Mouse (Mus musculus) hindbrain, embryonic 15.5 days (tissue): ENCODE data around the gene Adrm1. TPM values are rescaled to one million over a fixed set of nuclear protein-coding genes. Genes with fewer than 3 reads are reported as not detected.

Experiments used
- ATAC-seq: fragments of 200-750 bp; cut with Nextera tagmentation; 2 replicates; pipeline ENCODE4 v1.8.0; 2017; ENCODE audit warnings: low read depth, moderate number of reproducible peaks, moderate TSS enrichment; ENCODE audit not compliant: low FRiP score
- H3K27ac ChIP-seq: fragments of 300-500 bp; sonication (generic); replicated peaks from 2 replicates; pipeline ENCODE4 v1.5.1; 2015; ENCODE audit warnings: mild to moderate bottlenecking, inconsistent platforms
- H3K27me3 ChIP-seq: fragments of 300-500 bp; sonication (generic); 2 replicates; pipeline ENCODE4 v1.6.1; 2015; ENCODE audit warnings: control low read depth, inconsistent platforms
- H3K36me3 ChIP-seq: fragments of 300-500 bp; sonication (generic); 2 replicates; pipeline ENCODE4 v1.6.1; 2015; ENCODE audit warnings: control low read depth, inconsistent platforms
- H3K4me1 ChIP-seq: fragments of 300-500 bp; sonication (generic); replicated peaks from 2 replicates; pipeline ENCODE4 v1.6.1; 2015; ENCODE audit warnings: control low read depth, inconsistent platforms
- H3K4me2 ChIP-seq: fragments of 300-500 bp; sonication (generic); 2 replicates; pipeline ENCODE4 v1.6.1; 2015; ENCODE audit warnings: moderate library complexity, mild to moderate bottlenecking, inconsistent platforms
- H3K4me3 ChIP-seq: fragments of 300-500 bp; sonication (generic); 2 replicates; pipeline ENCODE4 v1.5.1; 2015; ENCODE audit warnings: mild to moderate bottlenecking, inconsistent platforms
- H3K9ac ChIP-seq: fragments of 300-500 bp; sonication (generic); 2 replicates; pipeline ENCODE4 v1.6.1; 2015; ENCODE audit warnings: inconsistent platforms
- H3K9me3 ChIP-seq: fragments of 300-500 bp; sonication (generic); 2 replicates; pipeline ENCODE4 v1.6.1; 2016; ENCODE audit warnings: control low read depth, inconsistent platforms
- WGBS: fragments of 180-500 bp; shearing (Covaris S2); methylation state at CpG from one replicate; pipeline ENCODE4 v1.1.7; 2015; 5-methylcytosine and 5-hydroxymethylcytosine counted together
- polyA plus RNA-seq: library from polyadenylated mRNA; unstranded; fragments of >200 nt; fragmentation: Nextera tagmentation; extraction: Ambion mirVana; gene quantifications from 2 replicates; pipeline ENCODE4 v1.2.1, GENCODE M21; 2015

Gene Adrm1
- polyA plus RNA-seq, 1 experiment from 2014 or later, result 207 TPM

- Histone ChIP-seq H3K9me3 (no peaks in the 10 kb centered on the region), H3K27me3 (no peaks in the 10 kb centered on the region), H3K27ac (no peak overlapping the region), H3K4me3 (no peak overlapping the region), H3K9ac (no peak overlapping the region), H3K36me3 (no peaks in the 10 kb centered on the region), H3K4me1 (peaks cover 22% of the 10 kb centered on the region), H3K4me2 (no peak overlapping the region)
- ATAC-seq, result no peak
- 81% methylated on average over 1 of the region's 1 CpGs for WGBS
Measured at GRCm38 (mm10) chr2:180208976-180209375, 37.7 kb downstream of the Adrm1 start.

DNA sequence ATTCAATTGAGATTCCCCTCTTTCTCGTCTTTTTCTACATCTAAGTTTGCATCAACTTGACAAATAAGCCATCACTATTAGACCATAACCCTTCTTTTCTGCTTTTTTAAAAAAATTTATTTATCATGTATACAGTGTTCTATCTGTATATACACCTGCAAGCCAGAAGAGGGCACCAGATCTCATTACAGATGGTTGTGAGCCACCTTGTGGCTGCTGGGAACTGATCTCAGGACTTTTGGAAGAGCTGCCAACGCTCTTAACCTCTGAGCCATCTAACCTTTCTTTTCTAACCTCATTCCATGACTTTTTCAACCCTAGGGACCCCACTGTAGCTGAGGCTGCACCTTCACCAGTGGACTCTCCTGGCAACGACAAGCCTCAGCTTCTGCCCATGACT, 41.0 kb downstream of the Adrm1 start:
- ATAC-seq, result no peak
- no peak overlapping the region for H3K9ac ChIP-seq
- H3K27me3 ChIP-seq, result no peaks in the 10 kb centered on the region
- H3K9me3 ChIP-seq, result no peaks in the 10 kb centered on the region
- no peak overlapping the region for H3K27ac ChIP-seq
- no peaks in the 10 kb centered on the region for H3K36me3 ChIP-seq
- H3K4me2 ChIP-seq, result no peak overlapping the region
- no peak overlapping the region for H3K4me3 ChIP-seq
- WGBS, result 91% methylated on average over 3 of the region's 3 CpGs
- H3K4me1 ChIP-seq, result peaks cover 14% of the 10 kb centered on the region

GRCm38 (mm10) chr2:180214352-180214978, 43.2 kb downstream of the Adrm1 start:
- Histone ChIP-seq H3K27ac (no peak overlapping the region), H3K27me3 (no peaks in the 10 kb centered on the region), H3K9me3 (no peaks in the 10 kb centered on the region), H3K36me3 (no peaks in the 10 kb centered on the region), H3K4me1 (peaks cover 29% of the 10 kb centered on the region), H3K4me3 (no peak overlapping the region), H3K9ac (no peak overlapping the region), H3K4me2 (no peak overlapping the region)
- no peak for ATAC-seq
- WGBS, result 63% methylated on average over 4 of the region's 4 CpGs

DNA sequence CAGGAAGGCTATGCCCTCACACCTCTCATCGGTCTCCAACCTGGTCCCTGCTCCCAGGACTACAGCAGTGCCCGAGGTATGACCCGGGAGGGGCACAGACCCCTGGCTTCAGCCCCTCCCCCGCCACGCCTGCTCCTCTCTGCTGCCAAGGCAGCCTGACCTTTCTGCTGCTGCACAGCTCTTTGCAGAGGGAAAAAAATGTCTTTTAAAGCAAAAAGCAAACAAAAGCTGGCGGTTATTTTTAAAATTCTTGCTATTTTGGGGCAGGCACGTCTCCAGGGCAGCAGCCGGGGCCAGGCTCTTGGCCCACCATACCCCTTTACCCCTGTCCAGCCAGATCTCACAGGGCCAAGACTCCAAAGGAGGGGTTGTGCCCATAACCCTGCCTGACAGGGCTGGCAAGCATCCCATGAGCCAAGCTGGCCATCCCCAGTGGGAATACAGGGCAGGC, 43.8 kb downstream of the Adrm1 start:
- H3K27ac ChIP-seq, result no peak overlapping the region
- no peak overlapping the region for H3K4me3 ChIP-seq
- no peaks in the 10 kb centered on the region for H3K36me3 ChIP-seq
- H3K4me1 ChIP-seq, result peaks cover 29% of the 10 kb centered on the region
- no peak for ATAC-seq
- H3K4me2 ChIP-seq, result no peak overlapping the region
- no peak overlapping the region for H3K9ac ChIP-seq
- H3K9me3 ChIP-seq, result no peaks in the 10 kb centered on the region
- 74% methylated on average over 8 of the region's 8 CpGs for WGBS
- H3K27me3 ChIP-seq, result no peaks in the 10 kb centered on the region

- Histone ChIP-seq H3K4me1 (peaks cover 29% of the 10 kb centered on the region), H3K9ac (no peak overlapping the region), H3K9me3 (no peaks in the 10 kb centered on the region), H3K4me3 (no peak overlapping the region), H3K27ac (no peak overlapping the region), H3K27me3 (no peaks in the 10 kb centered on the region), H3K4me2 (no peak overlapping the region), H3K36me3 (no peaks in the 10 kb centered on the region)
- WGBS, result 77% methylated on average over 6 of the region's 6 CpGs
- ATAC-seq, result no peak
Measured at GRCm38 (mm10) chr2:180215951-180216350, 44.7 kb downstream of the Adrm1 start.

- ATAC-seq, result no peak
Measured at GRCm38 (mm10) chr2:180216921-180217320, 45.6 kb downstream of the Adrm1 start.

GRCm38 (mm10) chr2:180217587-180217986, 46.3 kb downstream of the Adrm1 start:
- H3K4me3 ChIP-seq, result no peak overlapping the region
- H3K27me3 ChIP-seq, result no peaks in the 10 kb centered on the region
- ATAC-seq, result no peak

More at GRCm38 (mm10) chr2:180216921-180217320, 45.6 kb downstream of the Adrm1 start:
- no peaks in the 10 kb centered on the region for H3K9me3 ChIP-seq
- no peaks in the 10 kb centered on the region for H3K36me3 ChIP-seq
- no peak overlapping the region for H3K4me2 ChIP-seq
- H3K27ac ChIP-seq, result no peak overlapping the region
- no peaks in the 10 kb centered on the region for H3K27me3 ChIP-seq
- WGBS, result 63% methylated on average over 5 of the region's 5 CpGs
- no peak overlapping the region for H3K4me3 ChIP-seq
- H3K9ac ChIP-seq, result no peak overlapping the region
- H3K4me1 ChIP-seq, result peaks cover 29% of the 10 kb centered on the region

DNA sequence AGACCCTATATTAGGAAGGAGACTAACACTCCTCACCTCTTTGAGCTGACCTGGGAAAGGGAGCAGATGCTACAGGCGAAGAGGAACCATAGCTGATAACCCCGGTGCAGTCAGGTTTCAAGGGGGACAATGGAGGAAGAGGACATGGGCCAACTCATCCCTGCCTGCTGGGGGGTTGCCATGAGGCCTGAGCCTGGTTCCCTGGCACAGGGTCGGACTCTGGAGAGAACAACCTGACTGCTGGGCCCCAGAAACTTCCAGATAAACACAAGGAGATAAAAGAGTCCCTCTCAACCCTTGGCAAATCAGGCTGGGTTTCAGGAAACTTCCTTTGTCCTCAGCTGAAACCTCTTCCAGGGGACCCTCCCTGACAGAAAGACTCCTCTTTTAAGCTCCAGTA, 47.0 kb downstream of the Adrm1 start:
- no peak overlapping the region for H3K4me2 ChIP-seq
- H3K9ac ChIP-seq, result no peak overlapping the region
- no peak overlapping the region for H3K27ac ChIP-seq
- 0 out of 2 replicates have a peak, but pooled peaks cover 6% of the 10 kb centered on the region for H3K27me3 ChIP-seq
- H3K4me1 ChIP-seq, result peaks cover 33% of the 10 kb centered on the region
- no peaks in the 10 kb centered on the region for H3K36me3 ChIP-seq
- H3K4me3 ChIP-seq, result no peak overlapping the region
- 75% methylated on average over 3 of the region's 3 CpGs for WGBS
- H3K9me3 ChIP-seq, result no peaks in the 10 kb centered on the region
- no peak for ATAC-seq

More at GRCm38 (mm10) chr2:180217587-180217986, 46.3 kb downstream of the Adrm1 start:
- Histone ChIP-seq H3K9ac (no peak overlapping the region), H3K4me2 (no peak overlapping the region), H3K36me3 (no peaks in the 10 kb centered on the region), H3K27ac (no peak overlapping the region), H3K9me3 (no peaks in the 10 kb centered on the region), H3K4me1 (peaks cover 33% of the 10 kb centered on the region)
- WGBS, result 91% methylated on average over 8 of the region's 8 CpGs

DNA sequence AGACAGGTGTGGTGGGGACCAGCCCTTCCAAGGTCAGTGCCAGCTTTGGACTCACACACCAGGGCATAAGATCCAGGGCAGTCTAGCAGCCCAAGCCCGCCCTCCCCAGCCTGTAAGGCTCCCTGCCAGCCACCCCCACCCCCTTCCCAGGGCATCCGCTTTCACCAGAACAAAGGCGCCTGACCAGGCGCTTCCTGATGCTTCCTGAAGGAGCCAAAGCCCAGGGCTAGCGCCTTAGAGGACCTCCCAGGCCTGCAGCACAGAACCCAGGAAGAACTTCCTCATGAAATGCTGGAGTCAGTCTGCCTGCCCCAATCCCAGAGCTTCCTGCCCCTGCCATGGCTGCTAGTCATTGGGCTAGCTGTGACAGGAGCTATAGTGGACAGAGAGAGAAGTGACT, 47.4 kb downstream of the Adrm1 start:
- WGBS, result 36% methylated on average over 5 of the region's 5 CpGs
- H3K9ac ChIP-seq, result no peak overlapping the region
- H3K27me3 ChIP-seq, result 0 out of 2 replicates have a peak, but pooled peaks cover 7% of the 10 kb centered on the region
- H3K36me3 ChIP-seq, result no peaks in the 10 kb centered on the region
- no peak for ATAC-seq
- H3K9me3 ChIP-seq, result no peaks in the 10 kb centered on the region
- H3K27ac ChIP-seq, result peak overlapping the region; percentile 55; the same call in 1 of the 2 replicates
- peaks cover 33% of the 10 kb centered on the region for H3K4me1 ChIP-seq
- H3K4me2 ChIP-seq, result no peak overlapping the region
- H3K4me3 ChIP-seq, result no peak overlapping the region

DNA sequence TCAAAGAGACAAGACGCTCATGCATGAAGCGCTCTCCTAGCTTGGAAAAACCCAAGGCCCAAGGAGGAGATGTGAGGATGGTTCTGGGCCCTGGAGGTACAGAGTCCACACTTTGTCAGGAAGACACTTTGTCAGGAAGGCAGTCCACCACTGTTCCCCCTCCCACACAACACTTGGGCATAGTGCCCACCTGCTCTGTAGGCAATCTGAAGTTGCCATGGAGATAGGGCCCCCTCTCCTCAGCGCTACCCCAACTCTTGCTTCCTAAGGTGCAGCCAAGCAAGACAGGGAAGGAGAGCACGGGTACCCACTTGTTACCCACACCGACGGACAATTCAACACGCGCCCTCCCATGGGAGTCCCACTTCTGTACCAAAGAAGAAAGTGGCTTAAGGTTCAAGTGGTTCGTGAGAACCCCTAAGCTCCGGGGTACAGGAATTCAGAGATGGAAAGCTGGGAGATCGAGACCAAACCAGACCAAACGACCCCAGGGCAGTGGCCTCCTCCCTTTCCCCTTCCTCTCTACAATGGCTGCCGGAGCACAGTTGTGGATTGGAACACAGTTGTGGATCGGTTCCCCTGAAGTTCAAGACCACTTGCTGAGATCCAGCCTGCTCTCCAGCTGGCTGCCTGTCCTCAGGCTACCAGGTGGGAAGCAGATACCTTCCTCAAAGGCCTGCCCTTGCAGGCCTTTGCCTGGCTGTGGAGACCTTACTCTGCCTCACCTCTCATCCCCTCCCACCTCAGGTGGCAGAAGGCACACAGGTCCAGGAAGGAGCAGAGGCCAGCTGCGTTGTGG, 48.1 kb downstream of the Adrm1 start:
- no peak overlapping the region for H3K4me3 ChIP-seq
- no peak for ATAC-seq
- H3K27ac ChIP-seq, result peak overlapping the region; percentile 55; the same call in 1 of the 2 replicates
- peaks cover 33% of the 10 kb centered on the region for H3K4me1 ChIP-seq
- no peak overlapping the region for H3K4me2 ChIP-seq
- 76% methylated on average over 15 of the region's 15 CpGs for WGBS
- no peak overlapping the region for H3K9ac ChIP-seq
- H3K27me3 ChIP-seq, result 0 out of 2 replicates have a peak, but pooled peaks cover 13% of the 10 kb centered on the region
- no peaks in the 10 kb centered on the region for H3K36me3 ChIP-seq
- H3K9me3 ChIP-seq, result no peaks in the 10 kb centered on the region

GRCm38 (mm10) chr2:180220165-180220564, 48.9 kb downstream of the Adrm1 start:
- no peak overlapping the region for H3K4me2 ChIP-seq
- no peak for ATAC-seq
- 86% methylated on average over 9 of the region's 9 CpGs for WGBS

GRCm38 (mm10) chr2:180221051-180221450, 49.8 kb downstream of the Adrm1 start:
- no peak overlapping the region for H3K27ac ChIP-seq
- H3K4me1 ChIP-seq, result peaks cover 34% of the 10 kb centered on the region
- 94% methylated on average over 9 of the region's 9 CpGs for WGBS
- ATAC-seq, result no peak
- no peak overlapping the region for H3K4me2 ChIP-seq
- no peaks in the 10 kb centered on the region for H3K36me3 ChIP-seq
- no peak overlapping the region for H3K4me3 ChIP-seq
- H3K9me3 ChIP-seq, result no peaks in the 10 kb centered on the region
- H3K27me3 ChIP-seq, result peaks cover 19% of the 10 kb centered on the region
- H3K9ac ChIP-seq, result no peak overlapping the region

More at GRCm38 (mm10) chr2:180220165-180220564, 48.9 kb downstream of the Adrm1 start:
- H3K36me3 ChIP-seq, result no peaks in the 10 kb centered on the region
- H3K9ac ChIP-seq, result no peak overlapping the region
- peaks cover 31% of the 10 kb centered on the region for H3K4me1 ChIP-seq
- H3K27me3 ChIP-seq, result peaks cover 19% of the 10 kb centered on the region
- H3K27ac ChIP-seq, result no peak overlapping the region
- H3K4me3 ChIP-seq, result no peak overlapping the region
- no peaks in the 10 kb centered on the region for H3K9me3 ChIP-seq
